Mouse (Mus musculus) liver, embryonic 14.5 days (tissue): Measurements from ENCODE around the gene Gucy1b2.

ENCODE experiments used
- CTCF ChIP-seq: IDR thresholded peaks from 2 replicates; pipeline ENCODE4 v1.5.1; 2016; ENCODE audit warnings: antibody characterized with exemption, low read depth, control low read depth
- EP300 ChIP-seq: IDR thresholded peaks from 2 replicates; pipeline ENCODE4 v1.6.1; 2016; ENCODE audit warnings: antibody characterized with exemption, low read depth

DNA sequence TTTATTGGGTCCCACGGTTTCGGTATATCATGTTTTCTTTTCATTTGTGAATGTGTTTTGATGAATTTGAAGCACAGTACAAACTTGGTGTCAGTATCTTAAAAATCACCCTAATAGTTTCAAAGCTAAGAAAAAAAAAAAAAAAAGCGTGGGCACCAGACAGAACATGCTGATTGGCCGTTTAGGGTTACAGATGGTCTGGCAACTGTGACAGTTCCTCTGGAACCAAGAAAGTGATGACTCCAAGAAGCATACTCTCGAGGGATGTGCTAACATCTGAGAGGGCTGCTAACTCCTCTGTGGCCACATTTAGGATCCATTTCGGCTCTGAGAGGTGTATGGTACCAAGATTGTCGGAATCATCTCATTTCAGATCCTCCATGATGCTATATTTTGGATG lies 100.9 kb downstream of the Gucy1b2 start:
- TF ChIP-seq CTCF, result no peak
- TF ChIP-seq EP300, result no peak
